Mouse (Mus musculus) heart, embryonic 11.5 days (tissue): ENCODE measurements around the gene Ralbp1. TPM values are rescaled to one million over a fixed set of nuclear protein-coding genes. Genes with fewer than 3 reads are reported as not detected.
A peak's percentile ranks its signal among the peaks of the same experiment; 100 is the strongest.

ENCODE experiments used
- ATAC-seq: fragments of 200-750 bp; cut with Nextera tagmentation; replicated peaks from 2 replicates; pipeline ENCODE4 v1.8.0; 2017; ENCODE audit warnings: moderate library complexity; ENCODE audit not compliant: insufficient number of reproducible peaks, low FRiP score, low TSS enrichment
- H3K27ac ChIP-seq: fragments of 300-500 bp; sonication (generic); 2 replicates; pipeline ENCODE4 v1.5.1; 2014; ENCODE audit warnings: mild to moderate bottlenecking, low read depth, low read length
- H3K27me3 ChIP-seq: fragments of 300-500 bp; sonication (generic); 2 replicates; pipeline ENCODE4 v1.6.1; 2014; ENCODE audit warnings: mild to moderate bottlenecking, low read length, mixed read lengths; ENCODE audit not compliant: control insufficient read depth, insufficient read depth
- H3K36me3 ChIP-seq: fragments of 300-500 bp; sonication (generic); 2 replicates; pipeline ENCODE4 v1.6.1; 2014; ENCODE audit warnings: mild to moderate bottlenecking, low read length, moderate library complexity, mixed read lengths; ENCODE audit not compliant: control insufficient read depth, insufficient read depth
- H3K4me1 ChIP-seq: fragments of 300-500 bp; sonication (generic); 2 replicates; pipeline ENCODE4 v1.6.1; 2014; ENCODE audit warnings: low read length; ENCODE audit not compliant: control insufficient read depth, insufficient read depth
- H3K4me2 ChIP-seq: fragments of 300-500 bp; sonication (generic); 2 replicates; pipeline ENCODE4 v1.6.1; 2014; ENCODE audit warnings: mild to moderate bottlenecking, moderate library complexity
- H3K4me3 ChIP-seq: fragments of 300-500 bp; sonication (generic); 2 replicates; pipeline ENCODE4 v1.5.1; 2014; ENCODE audit warnings: low read depth, low read length
- H3K9ac ChIP-seq: fragments of 300-500 bp; sonication (generic); 2 replicates; pipeline ENCODE4 v1.6.1; 2014; ENCODE audit warnings: mild to moderate bottlenecking, low read depth, low read length, moderate library complexity
- H3K9me3 ChIP-seq: fragments of 300-500 bp; sonication (generic); replicated peaks from 2 replicates; pipeline ENCODE4 v1.6.1; 2016; ENCODE audit warnings: low read length; ENCODE audit not compliant: control insufficient read depth
- WGBS: fragments of 180-500 bp; shearing (Covaris S2); extraction: QIAGEN DNeasy Blood & Tissue Kit; methylation state at CpG from one replicate; pipeline ENCODE4 v1.1.7; 2014; ENCODE audit not compliant: insufficient replicate concordance; 5-methylcytosine and 5-hydroxymethylcytosine counted together
- polyA plus RNA-seq: library from polyadenylated mRNA; unstranded; fragments of >200 nt; fragmentation: Nextera tagmentation; extraction: Ambion mirVana; gene quantifications from 2 replicates; pipeline ENCODE4 v1.2.1, GENCODE M21; 2014

Ralbp1 gene
- polyA plus RNA-seq, 1 experiment from 2014 or later = 47.5 TPM

GRCm38 (mm10) chr17:65870146-65870545 lies 15.5 kb downstream of the Ralbp1 start:
- H3K9me3 ChIP-seq = no peaks in the 10 kb centered on the region
- H3K4me1 ChIP-seq = peaks cover 9% of the 10 kb centered on the region; the same call in 1 of the 2 replicates
- no peak overlapping the region for H3K27ac ChIP-seq
- H3K36me3 ChIP-seq = no peaks in the 10 kb centered on the region
- H3K27me3 ChIP-seq = no peaks in the 10 kb centered on the region
- 37% methylated on average over 4 of the region's 4 CpGs for WGBS
- ATAC-seq = no peak
- H3K9ac ChIP-seq = no peak overlapping the region
- no peak overlapping the region for H3K4me2 ChIP-seq
- no peak overlapping the region for H3K4me3 ChIP-seq

DNA sequence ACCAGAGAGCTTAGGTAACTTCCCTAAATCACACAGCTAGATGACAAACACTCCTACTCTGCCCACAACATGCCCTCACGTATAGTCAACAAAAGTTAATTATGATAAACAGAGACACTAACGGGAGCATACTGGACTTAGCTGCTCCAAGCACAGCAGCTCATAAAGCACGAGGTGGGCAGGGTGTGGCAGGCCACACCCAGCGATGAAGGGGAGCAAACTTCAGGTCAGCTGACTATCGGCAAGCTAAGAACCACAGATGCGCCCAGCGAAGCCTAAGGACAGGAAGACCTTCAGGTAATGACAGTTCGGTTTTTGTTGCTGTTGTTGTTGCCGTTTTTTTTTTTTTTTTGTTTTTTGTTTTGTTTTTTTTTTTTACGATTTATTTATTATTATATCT lies 15.9 kb downstream of the Ralbp1 start:
- Histone ChIP-seq H3K4me3 (no peak overlapping the region), H3K9ac (no peak overlapping the region), H3K27me3 (no peaks in the 10 kb centered on the region), H3K4me2 (no peak overlapping the region), H3K9me3 (no peaks in the 10 kb centered on the region), H3K4me1 (peaks cover 9% of the 10 kb centered on the region; the same call in 1 of the 2 replicates), H3K36me3 (no peaks in the 10 kb centered on the region), H3K27ac (no peak overlapping the region)
- ATAC-seq = no peak
- 73% methylated on average over 10 of the region's 10 CpGs for WGBS

- Histone ChIP-seq H3K4me3 (no peak overlapping the region), H3K9me3 (no peaks in the 10 kb centered on the region), H3K27me3 (no peaks in the 10 kb centered on the region), H3K4me2 (no peak overlapping the region), H3K36me3 (0 out of 2 replicates have a peak, but pooled peaks cover 3% of the 10 kb centered on the region), H3K27ac (no peak overlapping the region), H3K4me1 (peaks cover 9% of the 10 kb centered on the region; the same call in 1 of the 2 replicates), H3K9ac (no peak overlapping the region)
- ATAC-seq = no peak
- 85% methylated on average over 5 of the region's 5 CpGs for WGBS
Measured at GRCm38 (mm10) chr17:65867996-65868395, 17.6 kb downstream of the Ralbp1 start.

DNA sequence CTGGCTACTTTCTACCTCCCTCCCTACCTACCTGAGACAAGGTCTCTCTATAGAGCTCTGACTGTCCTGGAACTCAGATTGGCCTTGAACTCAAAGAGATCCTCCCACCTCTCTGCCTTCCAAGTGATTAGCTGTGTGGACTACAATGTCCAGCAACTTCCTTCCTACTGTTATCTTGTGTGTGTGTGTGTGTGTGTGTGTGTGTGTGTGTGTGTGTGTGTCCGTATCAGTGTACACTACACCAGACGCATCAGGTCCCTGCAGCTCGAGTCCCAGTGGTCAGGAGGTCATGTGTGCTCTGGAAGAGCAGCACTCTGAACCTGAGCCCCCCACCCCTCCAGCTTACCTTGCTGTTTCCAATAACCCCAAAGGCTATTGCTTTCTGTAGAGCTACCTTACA lies 19.4 kb downstream of the Ralbp1 start:
- ATAC-seq = no peak
- Histone ChIP-seq H3K36me3 (0 out of 2 replicates have a peak, but pooled peaks cover 3% of the 10 kb centered on the region), H3K27ac (no peak overlapping the region), H3K9ac (no peak overlapping the region), H3K4me2 (no peak overlapping the region), H3K27me3 (no peaks in the 10 kb centered on the region), H3K4me3 (no peak overlapping the region), H3K4me1 (no peaks in the 10 kb centered on the region), H3K9me3 (no peaks in the 10 kb centered on the region)
- 41% methylated on average over 3 of the region's 3 CpGs for WGBS

DNA sequence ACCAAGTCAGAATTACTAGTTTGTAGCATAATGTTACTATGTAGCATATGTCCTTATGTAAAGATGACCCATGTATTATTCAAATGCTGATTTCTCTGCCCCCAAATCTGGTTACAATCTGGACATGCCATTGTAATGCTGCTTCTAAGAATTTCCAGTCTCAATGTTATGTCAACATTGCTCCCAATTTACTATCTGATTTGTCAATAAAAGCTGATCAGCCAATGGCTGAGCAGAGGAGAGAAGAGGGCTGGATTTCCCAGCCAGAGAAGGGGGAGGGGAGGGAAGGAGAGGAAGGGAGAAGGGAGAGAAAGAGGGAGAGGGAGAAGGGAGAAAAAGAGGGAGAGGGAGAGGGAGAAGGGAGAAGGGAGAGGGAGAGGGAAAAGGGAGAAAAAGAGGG lies 20.3 kb downstream of the Ralbp1 start:
- ATAC-seq = no peak
- 0 out of 2 replicates have a peak, but pooled peaks cover 3% of the 10 kb centered on the region for H3K36me3 ChIP-seq
- no peak overlapping the region for H3K9ac ChIP-seq
- no peak overlapping the region for H3K4me3 ChIP-seq
- H3K27ac ChIP-seq = no peak overlapping the region
- H3K27me3 ChIP-seq = no peaks in the 10 kb centered on the region
- H3K9me3 ChIP-seq = no peaks in the 10 kb centered on the region
- no peaks in the 10 kb centered on the region for H3K4me1 ChIP-seq
- H3K4me2 ChIP-seq = no peak overlapping the region

- no peak overlapping the region for H3K9ac ChIP-seq
- no peak for ATAC-seq
- H3K9me3 ChIP-seq = no peaks in the 10 kb centered on the region
- no peaks in the 10 kb centered on the region for H3K27me3 ChIP-seq
- H3K27ac ChIP-seq = no peak overlapping the region
- no peak overlapping the region for H3K4me2 ChIP-seq
- 0 out of 2 replicates have a peak, but pooled peaks cover 3% of the 10 kb centered on the region for H3K36me3 ChIP-seq
- 41% methylated on average over 4 of the region's 4 CpGs for WGBS
- no peak overlapping the region for H3K4me3 ChIP-seq
- no peaks in the 10 kb centered on the region for H3K4me1 ChIP-seq
Measured at GRCm38 (mm10) chr17:65864742-65865141, 20.9 kb downstream of the Ralbp1 start.

DNA sequence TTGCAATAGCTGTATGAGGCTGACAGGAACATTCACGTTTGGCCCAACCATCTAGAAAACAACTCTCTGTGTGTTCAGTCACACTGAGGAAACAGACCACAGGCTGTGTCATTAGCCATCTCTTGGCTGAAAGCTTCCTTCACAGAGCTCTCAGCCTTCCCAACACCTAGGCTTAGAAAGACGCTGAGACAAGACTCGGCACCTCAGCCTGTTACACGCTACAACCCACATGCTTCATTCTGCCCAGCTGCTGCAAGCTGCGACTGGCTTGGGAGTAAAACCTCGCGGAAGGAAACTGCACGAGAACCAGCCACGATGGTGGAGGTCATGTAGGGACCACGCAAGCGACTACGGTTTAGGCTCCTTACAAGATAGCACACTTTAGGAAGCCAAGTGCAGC lies 21.8 kb downstream of the Ralbp1 start:
- no peaks in the 10 kb centered on the region for H3K4me1 ChIP-seq
- H3K4me2 ChIP-seq = no peak overlapping the region
- no peaks in the 10 kb centered on the region for H3K27me3 ChIP-seq
- H3K4me3 ChIP-seq = no peak overlapping the region
- no peak for ATAC-seq
- H3K9me3 ChIP-seq = no peaks in the 10 kb centered on the region
- H3K36me3 ChIP-seq = 0 out of 2 replicates have a peak, but pooled peaks cover 5% of the 10 kb centered on the region
- no peak overlapping the region for H3K9ac ChIP-seq
- H3K27ac ChIP-seq = no peak overlapping the region
- WGBS = 93% methylated on average over 12 of the region's 12 CpGs

- no peaks in the 10 kb centered on the region for H3K27me3 ChIP-seq
- no peaks in the 10 kb centered on the region for H3K9me3 ChIP-seq
- H3K4me3 ChIP-seq = no peak overlapping the region
- 62% methylated on average over 4 of the region's 4 CpGs for WGBS
- H3K4me1 ChIP-seq = 0 out of 2 replicates have a peak, but pooled peaks cover 4% of the 10 kb centered on the region
- 0 out of 2 replicates have a peak, but pooled peaks cover 5% of the 10 kb centered on the region for H3K36me3 ChIP-seq
- H3K9ac ChIP-seq = no peak overlapping the region
- no peak overlapping the region for H3K27ac ChIP-seq
- no peak overlapping the region for H3K4me2 ChIP-seq
- ATAC-seq = no peak
Measured at GRCm38 (mm10) chr17:65862579-65862978, 23.0 kb downstream of the Ralbp1 start.

DNA sequence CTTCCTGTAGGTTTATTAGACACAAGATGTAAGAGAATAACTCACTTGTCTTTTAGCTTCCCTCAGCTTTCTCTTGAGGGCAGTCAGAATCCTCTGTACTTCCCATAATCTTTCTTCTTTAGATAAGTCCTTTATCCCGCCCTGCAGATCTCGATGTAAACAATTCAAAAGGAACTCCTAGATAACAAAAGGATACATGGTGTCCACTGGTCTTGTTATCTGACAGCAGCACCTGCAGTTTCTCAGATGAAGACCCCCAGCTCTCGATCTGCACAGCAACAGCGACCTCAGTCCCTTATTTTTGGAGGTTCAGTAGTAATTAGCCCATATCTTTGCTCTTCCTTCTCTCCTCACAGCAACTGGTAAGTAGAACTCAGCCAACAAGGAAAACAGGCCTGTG lies 28.0 kb downstream of the Ralbp1 start:
- no peak overlapping the region for H3K27ac ChIP-seq
- WGBS = 17% methylated on average over 4 of the region's 4 CpGs
- H3K4me2 ChIP-seq = no peak overlapping the region
- H3K36me3 ChIP-seq = peaks cover 4% of the 10 kb centered on the region
- H3K9ac ChIP-seq = 0 out of 2 replicates have a peak overlapping the region, but pooled peaks have one; percentile 39
- no peaks in the 10 kb centered on the region for H3K27me3 ChIP-seq
- no peak for ATAC-seq
- H3K9me3 ChIP-seq = no peaks in the 10 kb centered on the region
- 0 out of 2 replicates have a peak, but pooled peaks cover 6% of the 10 kb centered on the region for H3K4me1 ChIP-seq
- H3K4me3 ChIP-seq = no peak overlapping the region
